Mouse (Mus musculus): ENCODE measurements around the gene Soga1.

GRCm38 (mm10) chr2:157069755-157070315 lies 9.2 kb downstream of the Soga1 start:
- TF ChIP-seq ZC3H11A (IDR thresholded peaks at IDR 0.05; ENCODE audit: borderline replicate concordance, low read depth, low read length) (no peak), MAFK (IDR thresholded peaks at IDR 0.05; ENCODE audit: insufficient read depth, low read depth, low read length) (no peak), ZNF384 (IDR thresholded peaks at IDR 0.05; ENCODE audit: low read depth, low read length) (no peak), HCFC1 (IDR thresholded peaks at IDR 0.05; ENCODE audit: borderline replicate concordance, insufficient read depth, low read length) (no peak), CHD2 (IDR thresholded peaks at IDR 0.05; ENCODE audit: low read depth, low read length) (no peak)

Data from ES-E14 (cell line).